In the genomic region with DNA sequence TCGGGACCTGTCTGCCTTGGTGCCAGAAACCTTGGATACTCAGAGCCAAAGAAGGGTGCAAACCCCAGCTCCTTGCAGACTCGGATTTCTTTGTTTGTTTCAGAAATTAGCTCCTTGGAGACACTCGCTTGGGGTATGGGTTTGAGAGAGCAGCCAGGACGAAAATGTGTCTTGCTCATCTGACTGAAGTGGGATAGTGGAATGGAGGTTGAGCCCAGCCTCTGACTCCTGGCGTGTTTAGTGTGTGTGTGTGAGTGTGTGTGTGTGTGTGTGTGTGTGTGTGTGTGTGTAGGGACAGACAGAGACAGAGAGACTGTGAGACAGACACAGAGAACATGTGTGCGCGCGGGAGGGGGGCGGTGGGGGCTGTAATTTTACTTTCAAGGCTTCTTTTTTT, we compare ENCODE assay signal across 8 mouse cellular contexts. TPM values are rescaled to one million over a fixed set of nuclear protein-coding genes. Genes with fewer than 3 reads are reported as not detected.
DNase-seq lines count a peak whose midpoint lies in the region; ATAC-seq and TF ChIP-seq lines count a peak whose summit lies in the region.

No protein-coding gene starts in this region.

- no peaks in the 10 kb centered on the region for H3K36me3 ChIP-seq in embryonic facial prominence, embryonic 11.5 days (replicated peaks; ENCODE audit: control insufficient read depth, insufficient read depth, low read depth, low read length)
- no peaks in the 10 kb centered on the region for H3K36me3 ChIP-seq in hindbrain, embryonic 14.5 days (replicated peaks; ENCODE audit: control insufficient read depth, insufficient read depth)
- H3K36me3 ChIP-seq in midbrain, embryonic 15.5 days (replicated peaks) = no peaks in the 10 kb centered on the region

- H3K27ac ChIP-seq in layer of hippocampus, adult 2 months = 0 out of 2 replicates have a peak overlapping the region, but pooled peaks have one; percentile 91
- H3K27ac ChIP-seq in embryonic facial prominence, embryonic 11.5 days (replicated peaks; ENCODE audit: low read depth, low read length) = no peak overlapping the region
- peak overlapping the region; percentile 99 for H3K27ac ChIP-seq in hindbrain, embryonic 14.5 days
- H3K27ac ChIP-seq in midbrain, embryonic 15.5 days = peak overlapping the region; percentile 95

- H3K9ac ChIP-seq in embryonic facial prominence, embryonic 11.5 days (replicated peaks; ENCODE audit: low read length) = peak overlapping the region; percentile 78
- peak overlapping the region; percentile 96 for H3K9ac ChIP-seq in hindbrain, embryonic 14.5 days
- H3K9ac ChIP-seq in midbrain, embryonic 15.5 days = peak overlapping the region; percentile 88

- TF ChIP-seq CTCF in layer of hippocampus, adult 2 months (conservative IDR thresholded peaks at IDR 0.05) = no peak

- WGBS in embryonic facial prominence, embryonic 11.5 days = 17% methylated on average over 9 of the region's 9 CpGs
- WGBS in hindbrain, embryonic 14.5 days = 15% methylated on average over 9 of the region's 9 CpGs
- WGBS in midbrain, embryonic 15.5 days = 14% methylated on average over 9 of the region's 9 CpGs

- ATAC-seq in embryonic facial prominence, embryonic 11.5 days (replicated peaks; ENCODE audit: insufficient number of reproducible peaks, low FRiP score, low TSS enrichment, low read depth) = no peak
- peak; percentile 13; the same call in 1 of the 2 replicates for ATAC-seq in hindbrain, embryonic 14.5 days (ENCODE audit: low FRiP score)
- peak; percentile 8; the same call in 1 of the 2 replicates for ATAC-seq in midbrain, embryonic 15.5 days (replicated peaks)

- H3K9me3 ChIP-seq in embryonic facial prominence, embryonic 11.5 days (replicated peaks; ENCODE audit: control insufficient read depth, low read length) = no peaks in the 10 kb centered on the region
- no peaks in the 10 kb centered on the region for H3K9me3 ChIP-seq in hindbrain, embryonic 14.5 days (ENCODE audit: control insufficient read depth, low read length)
- no peaks in the 10 kb centered on the region for H3K9me3 ChIP-seq in midbrain, embryonic 15.5 days

- H3K4me2 ChIP-seq in embryonic facial prominence, embryonic 11.5 days (ENCODE audit: low read depth, low read length) = peak overlapping the region; percentile 98
- H3K4me2 ChIP-seq in hindbrain, embryonic 14.5 days (replicated peaks) = peak overlapping the region; percentile 81
- peak overlapping the region; percentile 83 for H3K4me2 ChIP-seq in midbrain, embryonic 15.5 days

- H3K4me1 ChIP-seq in embryonic facial prominence, embryonic 11.5 days (ENCODE audit: control insufficient read depth, insufficient read depth, low read length) = peaks cover 3% of the 10 kb centered on the region; the same call in 1 of the 2 replicates
- peaks cover 26% of the 10 kb centered on the region for H3K4me1 ChIP-seq in hindbrain, embryonic 14.5 days (replicated peaks; ENCODE audit: control insufficient read depth, insufficient read depth, low read length)
- H3K4me1 ChIP-seq in midbrain, embryonic 15.5 days = peaks cover 30% of the 10 kb centered on the region

- peak overlapping the region; percentile 70 for H3K4me3 ChIP-seq in layer of hippocampus, adult 2 months
- H3K4me3 ChIP-seq in embryonic facial prominence, embryonic 11.5 days (ENCODE audit: low read depth, low read length) = peak overlapping the region; percentile 66
- peak overlapping the region; percentile 62 for H3K4me3 ChIP-seq in hindbrain, embryonic 14.5 days (replicated peaks; ENCODE audit: low read length)
- H3K4me3 ChIP-seq in midbrain, embryonic 15.5 days = peak overlapping the region; percentile 80

- no peak for DNase-seq in layer of hippocampus, adult 2 months (ENCODE audit: low spot score in 2 of 2)
- DNase-seq in layer of hippocampus, adult 18-20 months (ENCODE audit: low spot score in 2 of 2) = no peak
- no peak for DNase-seq in embryonic facial prominence, embryonic 11.5 days (ENCODE audit: low spot score)
- DNase-seq in hindbrain, embryonic 14.5 days (ENCODE audit: low spot score) = peak; percentile 49
- DNase-seq in layer of hippocampus, postnatal 36 days = no peak
- no peak for DNase-seq in adrenal gland, postnatal 25 days
- no peak for DNase-seq in layer of hippocampus, postnatal 10 days (ENCODE audit: low spot score in 2 of 2)

- H3K27me3 ChIP-seq in embryonic facial prominence, embryonic 11.5 days (ENCODE audit: control insufficient read depth, insufficient read depth, low read length) = no peaks in the 10 kb centered on the region; the same call in 1 of the 2 replicates
- 0 out of 2 replicates have a peak, but pooled peaks cover 3% of the 10 kb centered on the region for H3K27me3 ChIP-seq in hindbrain, embryonic 14.5 days (ENCODE audit: control insufficient read depth, insufficient read depth, low read length)
- H3K27me3 ChIP-seq in midbrain, embryonic 15.5 days (replicated peaks) = no peaks in the 10 kb centered on the region; the same call in 1 of the 2 replicates

RNA-seq across cellular contexts. Expression of gene Chn2, which starts 1.1 kb away (rescaled TPM):
- 10 to 100 TPM; 16.0 to 19.7 TPM for total RNA-seq in layer of hippocampus, adult 2 months (2021)
- total RNA-seq in layer of hippocampus, adult 18-20 months (2021) = 10 to 100 TPM; 17.8 to 22.4 TPM
- polyA plus RNA-seq in embryonic facial prominence, embryonic 11.5 days (2014; fragmentation: Nextera tagmentation; extraction: Ambion mirVana) = 14.0 and 18.0 TPM in 2 replicates
- polyA plus RNA-seq in hindbrain, embryonic 14.5 days (2014; fragmentation: Nextera tagmentation; extraction: Ambion mirVana) = 28.3 and 43.9 TPM in 2 replicates
- polyA plus RNA-seq in midbrain, embryonic 15.5 days (2015; fragmentation: Nextera tagmentation; extraction: Ambion mirVana) = 34.0 and 37.5 TPM in 2 replicates
- total RNA-seq in layer of hippocampus, postnatal 36 days (2021) = 10 to 100 TPM; 20.1 to 23.1 TPM
- total RNA-seq in adrenal gland, postnatal 25 days (2021) = 4.8 and 10.4 TPM in 2 replicates
- 10 to 100 TPM; 26.5 to 31.0 TPM for total RNA-seq in layer of hippocampus, postnatal 10 days (2021)
